Mouse (Mus musculus) embryonic facial prominence, embryonic 12.5 days (tissue): ENCODE measurements around the gene Taf6. TPM values are rescaled to one million over a fixed set of nuclear protein-coding genes. Genes with fewer than 3 reads are reported as not detected.
A peak's percentile ranks its signal among the peaks of the same experiment; 100 is the strongest.
"Not testable (repeated sequence)": the region's sequence is repeated elsewhere in the genome, so short reads cannot be mapped to it uniquely, and the experiment has no call there.

Experiments
- ATAC-seq: fragments of 200-750 bp; cut with Nextera tagmentation; 2 replicates; pipeline ENCODE4 v1.8.0; 2017; ENCODE audit not compliant: insufficient number of reproducible peaks, insufficient read depth, low FRiP score, low TSS enrichment
- H3K27ac ChIP-seq: fragments of 300-500 bp; sonication (generic); 2 replicates; pipeline ENCODE4 v1.5.1; 2016; ENCODE audit warnings: mild to moderate bottlenecking
- H3K27me3 ChIP-seq: fragments of 300-500 bp; sonication (generic); 2 replicates; pipeline ENCODE4 v1.6.1; 2016; ENCODE audit warnings: mild to moderate bottlenecking, moderate library complexity
- H3K36me3 ChIP-seq: fragments of 300-500 bp; sonication (generic); 2 replicates; pipeline ENCODE4 v1.6.1; 2016; ENCODE audit warnings: mild to moderate bottlenecking
- H3K4me1 ChIP-seq: fragments of 300-500 bp; sonication (generic); 2 replicates; pipeline ENCODE4 v1.6.1; 2016
- H3K4me2 ChIP-seq: fragments of 300-500 bp; sonication (generic); replicated peaks from 2 replicates; pipeline ENCODE4 v1.6.1; 2016; ENCODE audit warnings: mild to moderate bottlenecking, moderate library complexity
- H3K4me3 ChIP-seq: fragments of 300-500 bp; sonication (generic); 2 replicates; pipeline ENCODE4 v1.5.1; 2016; ENCODE audit warnings: mild to moderate bottlenecking
- H3K9ac ChIP-seq: fragments of 300-500 bp; sonication (generic); 2 replicates; pipeline ENCODE4 v1.6.1; 2016; ENCODE audit warnings: mild to moderate bottlenecking, moderate library complexity
- H3K9me3 ChIP-seq: fragments of 300-500 bp; sonication (generic); 2 replicates; pipeline ENCODE4 v1.6.1; 2016; ENCODE audit warnings: mild to moderate bottlenecking, moderate library complexity
- WGBS: fragments of 180-500 bp; shearing (Covaris S2); methylation state at CpG from one replicate; pipeline ENCODE4 v1.1.7; 2016; 5-methylcytosine and 5-hydroxymethylcytosine counted together
- polyA plus RNA-seq: library from polyadenylated mRNA; unstranded; fragments of >200 nt; fragmentation: Nextera tagmentation; extraction: Ambion mirVana; gene quantifications from 2 replicates; pipeline ENCODE4 v1.2.1, GENCODE M21; 2016

Gene Taf6
- polyA plus RNA-seq, result 112 and 117 TPM in 2 replicates

DNA sequence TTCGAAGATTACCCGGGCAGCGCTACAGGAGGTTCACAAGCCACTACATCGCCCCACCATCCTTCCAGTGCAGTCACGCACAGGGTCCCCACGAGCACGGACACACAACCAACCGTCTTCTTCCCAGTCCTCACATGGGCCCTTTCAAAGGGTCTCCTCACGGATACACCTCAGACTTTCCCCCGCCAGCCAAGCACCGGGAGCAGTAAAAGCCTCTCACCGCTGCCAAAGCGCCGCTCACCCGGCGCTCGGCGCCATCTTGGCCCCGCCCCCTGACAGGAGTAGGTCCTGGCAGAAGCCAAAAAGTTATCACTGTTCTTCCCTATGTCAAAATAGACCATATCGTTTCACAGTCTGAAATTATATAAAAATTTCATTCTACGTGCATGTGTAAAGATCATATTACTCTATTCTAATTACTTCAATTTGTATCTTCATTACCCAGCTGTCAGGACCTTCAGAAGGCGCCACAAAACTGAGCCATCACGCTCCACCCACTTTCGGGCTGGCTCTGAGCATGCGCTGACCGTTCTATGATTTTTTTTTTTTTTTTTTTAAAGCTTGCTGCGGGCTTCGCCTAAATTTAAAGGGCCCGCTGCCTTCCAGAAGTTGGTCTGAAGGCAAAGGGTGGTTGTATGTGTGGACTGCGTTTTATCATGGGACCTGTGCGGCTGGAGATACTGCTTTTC, at the start of gene Taf6, which contains the start of gene Cnpy4:
TSS of gene Taf6 (minus strand) at position 502 of the 689 bp plus-strand sequence.
TSS of gene Cnpy4 (plus strand) at position 536 of the 689 bp plus-strand sequence.
- H3K9me3 ChIP-seq, result no peaks in the 10 kb centered on the region
- H3K27me3 ChIP-seq, result no peaks in the 10 kb centered on the region
- H3K27ac ChIP-seq, result peak within 1 kb of the TSS; percentile 78; the same call in 1 of the 2 replicates
- WGBS, result under 1% methylated on average over 31 of the region's 31 CpGs
- peaks cover 41% of the 10 kb centered on the region for H3K36me3 ChIP-seq
- H3K4me2 ChIP-seq, result peak within 1 kb of the TSS; percentile 72
- H3K4me3 ChIP-seq, result peak within 1 kb of the TSS; percentile 69
- no peaks in the 10 kb centered on the region; the same call in 1 of the 2 replicates for H3K4me1 ChIP-seq
- peak within 1 kb of the TSS; percentile 81 for H3K9ac ChIP-seq
- peak; percentile 80 for ATAC-seq

DNA sequence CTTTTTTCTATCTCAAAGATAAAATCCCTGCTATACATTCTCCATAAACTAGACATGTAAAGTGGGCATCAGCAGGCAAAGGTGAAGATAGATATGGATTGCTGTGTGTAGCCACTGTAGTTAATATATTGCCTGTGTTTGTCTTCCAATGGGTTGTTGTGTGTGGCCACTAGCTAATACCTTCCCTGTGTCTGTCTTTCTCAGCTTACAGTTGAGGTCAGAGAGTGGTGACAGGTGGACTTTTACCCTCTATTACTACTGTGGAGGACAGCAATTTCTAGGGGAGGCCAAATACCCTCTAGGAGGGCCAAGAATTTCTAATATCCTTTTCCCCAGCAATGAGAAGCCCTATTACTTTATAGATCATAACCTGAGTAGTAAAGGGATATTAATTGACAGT, 47.0 kb upstream of the Taf6 start:
- Histone ChIP-seq H3K4me3 (no peak overlapping the region), H3K27me3 (no peaks in the 10 kb centered on the region), H3K36me3 (no peaks in the 10 kb centered on the region), H3K4me1 (no peaks in the 10 kb centered on the region), H3K4me2 (no peak overlapping the region), H3K27ac (no peak overlapping the region), H3K9me3 (no peaks in the 10 kb centered on the region), H3K9ac (no peak overlapping the region)
- ATAC-seq, result no peak

DNA sequence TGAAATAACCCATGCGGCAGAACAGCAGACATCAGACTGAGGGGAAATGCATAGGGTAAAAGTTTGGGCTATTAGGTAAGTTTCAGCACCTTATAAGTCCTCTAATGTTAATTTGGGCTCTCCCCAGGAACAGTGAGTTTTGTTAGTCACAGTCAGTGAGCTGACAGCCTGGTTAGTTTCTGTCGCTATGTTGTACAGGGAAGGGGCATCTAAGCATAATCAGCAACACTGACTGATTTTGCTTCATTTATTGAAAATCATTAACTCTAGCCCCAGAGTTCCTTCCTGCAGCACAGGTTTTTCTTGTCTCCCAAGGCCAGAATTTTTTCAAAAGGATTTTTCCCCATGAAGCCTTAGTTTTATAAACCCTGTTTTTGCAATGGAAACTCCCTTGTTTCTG, 46.5 kb upstream of the Taf6 start:
- Histone ChIP-seq H3K4me3 (no peak overlapping the region), H3K27ac (no peak overlapping the region), H3K4me2 (no peak overlapping the region), H3K9me3 (no peaks in the 10 kb centered on the region), H3K27me3 (no peaks in the 10 kb centered on the region), H3K9ac (no peak overlapping the region), H3K4me1 (no peaks in the 10 kb centered on the region), H3K36me3 (no peaks in the 10 kb centered on the region)
- 78% methylated on average over 2 of the region's 2 CpGs for WGBS
- ATAC-seq, result no peak

DNA sequence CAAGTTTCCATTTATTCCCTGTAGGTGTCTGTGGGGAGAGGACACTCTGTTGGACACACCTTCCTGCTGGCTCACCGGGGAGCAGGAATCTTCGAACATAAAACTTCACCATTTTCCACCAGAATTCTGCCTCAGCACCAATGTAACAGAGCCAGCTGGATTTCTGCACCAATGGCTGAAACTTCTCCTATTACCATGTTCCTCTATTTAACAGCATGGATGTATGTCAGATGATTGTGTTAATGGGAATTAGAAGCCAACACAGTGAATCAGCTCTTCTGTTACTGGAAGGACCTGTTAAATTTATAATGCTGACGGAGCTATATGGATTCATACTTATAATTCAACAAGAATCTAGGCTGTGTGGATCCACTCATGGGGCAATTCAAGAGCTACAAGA, 42.3 kb upstream of the Taf6 start:
- no peak overlapping the region for H3K9ac ChIP-seq
- no peak overlapping the region for H3K4me3 ChIP-seq
- H3K27ac ChIP-seq, result no peak overlapping the region
- H3K36me3 ChIP-seq, result no peaks in the 10 kb centered on the region
- no peak overlapping the region for H3K4me2 ChIP-seq
- H3K9me3 ChIP-seq, result no peaks in the 10 kb centered on the region
- ATAC-seq, result no peak
- 91% methylated on average over 3 of the region's 3 CpGs for WGBS
- no peaks in the 10 kb centered on the region for H3K4me1 ChIP-seq
- H3K27me3 ChIP-seq, result no peaks in the 10 kb centered on the region

DNA sequence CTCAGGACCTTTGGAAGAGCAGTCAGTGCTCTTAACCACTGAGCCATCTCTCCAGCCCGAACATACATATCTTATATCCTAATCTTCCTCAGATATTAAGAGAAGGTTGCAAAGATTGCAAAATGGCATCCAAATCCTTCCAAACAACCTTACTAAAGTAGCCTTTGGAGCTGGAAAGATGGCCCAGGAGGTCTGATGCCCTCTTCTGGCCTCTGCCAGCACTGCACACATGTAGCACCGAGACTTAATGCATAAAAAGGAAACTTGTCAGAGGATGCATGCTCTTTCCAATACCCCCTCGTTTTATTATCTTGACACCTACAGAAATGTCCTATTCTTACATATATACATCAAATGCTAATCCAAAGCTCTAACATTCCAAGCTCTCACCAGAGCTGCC, 40.8 kb upstream of the Taf6 start:
- no peak overlapping the region for H3K9ac ChIP-seq
- no peaks in the 10 kb centered on the region for H3K36me3 ChIP-seq
- no peaks in the 10 kb centered on the region for H3K9me3 ChIP-seq
- H3K4me3 ChIP-seq, result no peak overlapping the region
- 59% methylated on average over 3 of the region's 3 CpGs for WGBS
- no peak for ATAC-seq
- H3K27me3 ChIP-seq, result no peaks in the 10 kb centered on the region
- H3K27ac ChIP-seq, result no peak overlapping the region
- no peaks in the 10 kb centered on the region for H3K4me1 ChIP-seq
- H3K4me2 ChIP-seq, result no peak overlapping the region

DNA sequence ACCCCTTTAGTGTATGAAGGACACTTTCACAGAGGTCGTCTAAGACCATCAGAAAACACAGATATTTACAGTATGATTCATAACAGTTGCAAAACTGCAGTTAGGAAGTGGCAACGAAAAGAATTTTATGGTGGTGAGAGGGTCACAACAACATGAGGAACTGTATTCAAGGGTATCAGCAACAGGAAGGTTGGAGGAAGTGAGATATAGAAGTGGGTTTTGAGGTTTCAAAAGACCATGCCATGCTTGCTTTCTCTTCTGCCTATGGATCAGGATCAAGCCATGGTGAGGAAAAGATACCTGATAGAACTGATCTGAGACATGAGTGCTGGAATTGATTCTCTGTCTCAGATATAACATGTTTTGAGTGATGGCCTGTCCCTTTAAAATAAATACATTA, 40.1 kb upstream of the Taf6 start:
- no peak overlapping the region for H3K4me2 ChIP-seq
- H3K36me3 ChIP-seq, result no peaks in the 10 kb centered on the region
- no peak overlapping the region for H3K9ac ChIP-seq
- H3K9me3 ChIP-seq, result no peaks in the 10 kb centered on the region
- no peak overlapping the region for H3K27ac ChIP-seq
- no peak overlapping the region for H3K4me3 ChIP-seq
- no peaks in the 10 kb centered on the region for H3K27me3 ChIP-seq
- no peaks in the 10 kb centered on the region for H3K4me1 ChIP-seq
- no peak for ATAC-seq
- WGBS, result 73% methylated on average over 2 of the region's 2 CpGs

DNA sequence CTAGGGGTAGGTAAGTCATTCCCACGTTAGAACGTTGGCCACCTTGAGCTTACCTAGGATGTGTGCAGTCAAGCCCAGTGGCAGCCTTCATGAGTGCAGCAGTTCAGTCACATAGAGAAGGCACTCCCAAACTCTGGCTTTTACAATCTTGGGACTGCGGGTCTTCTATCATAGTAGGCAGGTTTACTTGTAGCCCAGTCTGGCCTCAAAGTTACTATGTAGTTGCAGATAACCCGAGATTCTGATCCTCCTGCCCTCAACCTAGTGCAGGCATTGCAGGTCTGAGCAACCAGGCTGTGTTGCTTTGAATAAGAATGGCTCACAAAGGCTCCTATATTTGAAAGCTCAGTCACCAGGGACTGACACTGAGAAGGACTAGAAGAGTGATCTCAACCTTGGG, 39.2 kb upstream of the Taf6 start:
- Histone ChIP-seq H3K4me3 (no peak overlapping the region), H3K27me3 (no peaks in the 10 kb centered on the region), H3K27ac (no peak overlapping the region), H3K36me3 (no peaks in the 10 kb centered on the region), H3K9me3 (no peaks in the 10 kb centered on the region), H3K4me1 (no peaks in the 10 kb centered on the region), H3K4me2 (no peak overlapping the region), H3K9ac (no peak overlapping the region)
- WGBS, result 77% methylated on average over 4 of the region's 4 CpGs
- no peak for ATAC-seq

DNA sequence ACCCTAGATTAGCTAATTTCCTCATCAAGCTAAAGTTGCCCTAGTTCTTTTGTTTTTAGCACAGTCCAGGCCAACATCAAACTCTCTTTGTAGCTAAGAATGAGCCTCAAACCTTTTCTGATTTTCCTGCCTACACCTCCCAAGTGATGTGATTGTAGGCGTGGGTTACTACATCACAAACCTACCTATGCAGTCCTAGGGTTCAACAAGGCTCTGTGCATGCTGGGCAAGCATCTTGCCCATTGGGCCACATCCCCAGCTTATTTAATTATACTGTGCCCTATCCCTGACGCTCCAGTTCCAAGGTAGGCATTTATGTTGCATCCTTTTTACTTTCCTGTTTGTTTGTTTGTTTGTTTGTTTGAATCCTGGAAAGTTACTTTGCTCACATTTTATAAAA, 38.4 kb upstream of the Taf6 start, which contains the start of gene Nxpe5:
TSS of gene Nxpe5 (plus strand) at position 199 of the 400 bp plus-strand sequence.
- ATAC-seq, result no peak
- Histone ChIP-seq H3K4me1 (no peaks in the 10 kb centered on the region), H3K27ac (no peak within 1 kb of the TSS), H3K27me3 (no peaks in the 10 kb centered on the region), H3K36me3 (no peaks in the 10 kb centered on the region), H3K9me3 (no peaks in the 10 kb centered on the region), H3K4me3 (no peak within 1 kb of the TSS), H3K4me2 (no peak within 1 kb of the TSS), H3K9ac (no peak within 1 kb of the TSS)
- 64% methylated on average over 2 of the region's 2 CpGs for WGBS

DNA sequence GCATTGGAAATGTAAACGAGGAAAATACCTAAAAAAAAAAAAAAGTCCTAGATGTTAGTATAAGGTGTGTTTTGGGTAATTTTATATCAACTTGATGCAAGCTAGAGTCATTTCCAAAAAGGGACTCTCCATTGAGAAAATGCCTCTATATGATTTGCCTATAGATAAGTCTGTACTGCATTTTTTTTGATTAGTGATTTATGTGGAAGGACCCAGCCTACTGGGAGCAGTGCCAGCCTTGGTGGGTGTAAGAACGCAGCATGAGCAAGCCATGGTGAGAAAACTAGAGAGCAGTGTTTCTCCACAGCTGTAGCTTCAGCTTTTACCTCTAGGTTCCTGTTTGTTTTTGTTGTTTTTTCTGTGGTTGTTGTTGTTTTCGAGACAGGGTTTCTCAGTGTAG, 36.0 kb upstream of the Taf6 start:
- ATAC-seq, result no peak
- Histone ChIP-seq H3K27me3 (no peaks in the 10 kb centered on the region), H3K4me3 (no peak overlapping the region), H3K36me3 (no peaks in the 10 kb centered on the region), H3K27ac (no peak overlapping the region), H3K9me3 (no peaks in the 10 kb centered on the region), H3K4me1 (no peaks in the 10 kb centered on the region), H3K9ac (no peak overlapping the region), H3K4me2 (no peak overlapping the region)
- 62% methylated on average over 3 of the region's 3 CpGs for WGBS

DNA sequence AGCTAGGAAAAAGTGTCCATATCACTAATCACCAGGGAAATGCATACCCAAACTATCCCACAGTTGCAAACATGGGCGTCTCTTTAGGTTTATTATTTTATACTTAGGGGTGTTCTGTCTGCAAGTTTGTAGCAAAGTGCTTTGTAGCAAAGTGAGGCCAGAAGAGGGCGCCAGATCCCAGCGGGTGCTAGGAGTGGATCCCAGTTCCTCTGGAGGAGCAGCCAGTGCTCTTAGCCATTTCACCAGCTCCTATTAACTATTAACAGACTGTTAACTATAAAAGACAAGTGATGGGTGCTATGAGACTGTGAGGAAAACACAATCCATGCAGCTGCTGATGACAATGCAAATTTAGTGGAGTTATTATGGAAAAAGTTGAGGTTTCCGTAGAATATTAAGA, 34.9 kb upstream of the Taf6 start:
- Histone ChIP-seq H3K4me2 (no peak overlapping the region), H3K4me3 (no peak overlapping the region), H3K9me3 (0 out of 2 replicates have a peak, but pooled peaks cover under 1% of the 10 kb centered on the region), H3K4me1 (no peaks in the 10 kb centered on the region), H3K27ac (no peak overlapping the region), H3K27me3 (no peaks in the 10 kb centered on the region), H3K36me3 (no peaks in the 10 kb centered on the region), H3K9ac (no peak overlapping the region)
- ATAC-seq, result no peak
- 29% methylated on average over 4 of the region's 4 CpGs for WGBS

DNA sequence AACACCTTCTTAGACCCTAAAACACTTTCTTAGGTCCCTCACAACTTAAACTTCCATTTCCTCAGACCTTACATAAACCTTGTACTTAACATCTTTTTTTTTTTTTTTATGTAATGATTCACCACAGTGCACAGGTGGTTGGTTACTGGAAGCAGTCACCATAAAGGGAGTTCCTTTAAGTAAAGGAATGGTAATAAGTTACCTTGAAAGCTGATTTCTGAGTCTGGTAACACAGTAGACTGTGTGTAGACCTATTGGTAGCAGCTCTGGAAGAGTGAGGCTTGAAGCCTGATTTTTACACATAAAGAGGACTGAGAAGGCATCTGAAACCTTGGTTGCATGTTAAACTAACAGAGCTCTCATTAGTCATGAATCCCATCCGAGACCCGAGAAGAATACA, 32.6 kb upstream of the Taf6 start:
- Histone ChIP-seq H3K9me3 (peaks cover 17% of the 10 kb centered on the region; the same call in 1 of the 2 replicates), H3K27me3 (no peaks in the 10 kb centered on the region), H3K36me3 (no peaks in the 10 kb centered on the region), H3K4me2 (no peak overlapping the region), H3K4me3 (no peak overlapping the region), H3K9ac (no peak overlapping the region), H3K27ac (no peak overlapping the region), H3K4me1 (no peaks in the 10 kb centered on the region)
- ATAC-seq, result no peak
- WGBS, result 64% methylated on average over 2 of the region's 2 CpGs

DNA sequence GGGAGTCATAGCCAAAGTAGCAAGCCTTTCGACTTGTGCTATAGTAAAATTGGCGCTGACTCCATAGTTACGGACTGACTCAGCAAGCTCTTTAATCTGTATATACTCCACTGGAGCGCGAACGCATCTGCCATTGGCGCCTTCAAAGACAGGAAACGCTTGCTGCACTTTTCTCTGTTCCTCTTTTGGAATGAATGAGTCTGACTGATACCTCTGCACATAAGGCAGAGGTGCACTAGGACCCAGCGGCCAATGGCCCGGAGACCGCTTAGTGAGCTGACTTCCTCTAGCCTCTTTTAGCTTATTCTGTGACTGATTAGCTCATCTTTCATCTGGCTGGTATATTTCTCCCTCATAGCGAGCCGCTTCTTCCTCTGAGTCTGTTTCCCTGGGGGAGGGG, 29.4 kb upstream of the Taf6 start:
- not testable (repeated sequence) for ATAC-seq
- peaks cover 19% of the 10 kb centered on the region; the same call in 1 of the 2 replicates for H3K9me3 ChIP-seq

More for the DNA sequence above, 29.4 kb upstream of the Taf6 start:
- H3K4me1 ChIP-seq, H3K36me3 ChIP-seq, H3K9ac ChIP-seq, H3K27ac ChIP-seq, H3K27me3 ChIP-seq, H3K4me3 ChIP-seq, H3K4me2 ChIP-seq: not testable (repeated sequence)
- WGBS, result 92% methylated on average over 13 of the region's 13 CpGs
